Mouse (Mus musculus) cerebellum, adult 18-20 months (tissue): ENCODE measurements around the gene Slc16a2.
"Not testable (repeated sequence)": the region's sequence is repeated elsewhere in the genome, so short reads cannot be mapped to it uniquely, and the experiment has no call there.

ENCODE experiments used
- DNase-seq, 2 experiments: peaks; one replicate each; pipeline ENCODE4 v3.0.0; 2021

The Slc16a2 gene

DNA sequence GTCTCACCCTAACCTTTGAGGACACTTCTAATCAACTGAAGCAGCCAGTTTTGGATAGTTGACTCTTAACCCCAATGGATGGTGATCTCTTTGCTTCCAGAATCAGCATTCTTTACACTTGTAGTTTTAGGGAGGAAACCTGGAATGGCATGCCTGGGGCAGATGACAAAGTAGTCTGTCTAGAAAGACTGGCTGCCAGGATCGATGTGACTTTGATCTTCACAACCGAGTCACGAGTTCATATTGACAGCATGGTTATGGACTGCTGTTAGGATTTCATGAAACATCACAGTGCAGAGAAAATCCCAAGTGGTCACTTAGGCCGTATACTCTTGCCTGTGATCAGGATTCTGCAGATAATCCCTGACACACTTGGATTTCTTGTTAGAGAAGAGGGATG is 88.7 kb downstream of the Slc16a2 start:
- DNase-seq = no peak

DNA sequence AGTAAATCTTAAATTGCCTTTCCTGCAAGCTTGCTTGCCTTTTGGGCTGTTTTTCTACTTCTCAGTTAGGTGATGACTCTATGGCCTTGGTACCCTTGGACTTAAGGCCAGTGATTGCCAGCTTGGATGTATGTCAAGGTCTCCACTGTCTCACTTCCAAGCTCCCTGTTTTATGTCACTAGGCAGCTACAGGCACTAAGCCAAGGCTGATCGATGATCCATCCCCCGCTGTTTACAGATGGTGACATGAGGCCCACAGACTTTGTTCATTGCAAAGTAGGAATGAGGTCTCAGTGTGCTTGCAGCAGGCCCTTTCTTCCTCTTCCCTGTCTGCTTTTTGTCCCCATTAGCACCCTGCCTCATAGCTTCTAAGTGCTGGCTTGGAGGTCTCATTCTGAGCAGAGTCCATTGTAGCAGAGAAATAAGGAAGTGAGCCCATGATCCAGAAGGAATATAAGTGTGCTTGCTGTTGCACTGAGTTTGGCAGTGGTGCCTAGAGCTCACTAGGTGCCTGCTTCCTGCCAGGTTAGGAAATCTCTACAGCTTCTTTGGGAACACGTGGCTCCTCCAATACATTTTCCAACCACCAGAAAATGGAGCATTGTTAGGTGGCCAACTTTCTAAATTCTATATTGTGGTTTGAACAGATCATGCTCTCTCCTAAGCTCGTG is 89.6 kb downstream of the Slc16a2 start:
- DNase-seq = no peak

DNA sequence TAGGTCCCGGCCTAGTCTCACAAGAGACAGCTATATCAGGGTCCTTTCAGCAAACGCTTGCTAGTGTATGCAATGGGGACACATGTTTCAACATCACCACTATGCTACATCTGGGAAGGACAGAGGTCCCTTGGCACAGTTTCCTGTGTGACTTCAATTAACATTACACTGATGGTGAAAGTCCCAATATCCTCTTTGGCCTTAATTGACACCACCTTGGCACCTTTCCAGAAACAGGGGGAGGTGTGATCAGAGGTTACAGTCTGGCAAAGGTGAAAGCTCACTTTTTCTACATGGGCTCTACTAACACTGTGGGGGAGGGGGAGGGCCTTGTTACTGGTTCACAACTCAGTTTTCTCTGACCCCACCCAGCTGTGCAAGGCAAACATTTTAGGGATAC is 99.3 kb downstream of the Slc16a2 start:
- DNase-seq = no peak

DNA sequence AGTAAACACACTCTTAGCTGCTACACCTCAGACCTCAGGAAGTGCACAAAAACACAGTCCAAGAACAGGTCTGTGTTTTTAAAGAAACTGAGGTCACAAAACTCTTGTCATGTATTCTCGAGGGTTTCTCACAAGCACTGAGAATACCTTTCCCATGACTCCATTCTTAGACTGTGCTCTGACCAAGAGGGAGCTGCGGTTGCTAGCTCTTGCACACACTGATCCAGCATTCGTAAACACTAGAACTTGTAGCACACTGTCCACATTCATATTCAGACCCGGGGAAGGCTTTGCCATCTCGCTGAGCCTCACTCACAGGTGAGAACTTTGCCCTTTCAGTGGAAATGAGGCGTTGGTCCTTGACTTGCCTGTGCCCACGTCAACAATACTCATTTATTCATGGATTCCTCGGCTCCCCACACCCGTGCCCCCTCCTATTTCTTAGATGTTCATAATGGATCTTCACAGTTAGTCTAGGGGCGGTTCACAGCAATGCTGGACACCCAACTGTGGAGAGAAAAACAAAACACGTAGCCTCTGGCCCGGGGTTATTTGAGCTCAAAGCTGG is 102.1 kb downstream of the Slc16a2 start:
- no peak for DNase-seq

DNA sequence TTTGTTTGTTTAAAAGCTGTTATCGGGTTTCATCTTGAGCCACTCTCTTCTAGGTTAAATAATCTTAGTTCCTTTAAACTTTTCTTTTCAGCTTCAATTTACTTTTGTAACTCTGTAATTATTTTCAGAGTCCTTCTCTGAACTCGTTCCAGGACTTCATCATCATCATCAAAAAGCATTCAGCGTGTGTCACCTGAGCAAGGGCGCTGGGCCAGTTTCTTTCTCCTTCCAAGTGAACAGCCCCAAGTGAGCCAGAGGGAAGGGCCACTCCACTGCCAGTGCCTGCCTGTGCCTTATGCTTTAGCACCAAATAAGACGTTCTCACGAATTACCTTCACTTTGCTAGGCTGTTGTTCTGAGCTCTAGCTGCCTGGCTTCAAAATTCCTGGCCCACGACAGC is 108.9 kb downstream of the Slc16a2 start:
- no peak for DNase-seq

DNA sequence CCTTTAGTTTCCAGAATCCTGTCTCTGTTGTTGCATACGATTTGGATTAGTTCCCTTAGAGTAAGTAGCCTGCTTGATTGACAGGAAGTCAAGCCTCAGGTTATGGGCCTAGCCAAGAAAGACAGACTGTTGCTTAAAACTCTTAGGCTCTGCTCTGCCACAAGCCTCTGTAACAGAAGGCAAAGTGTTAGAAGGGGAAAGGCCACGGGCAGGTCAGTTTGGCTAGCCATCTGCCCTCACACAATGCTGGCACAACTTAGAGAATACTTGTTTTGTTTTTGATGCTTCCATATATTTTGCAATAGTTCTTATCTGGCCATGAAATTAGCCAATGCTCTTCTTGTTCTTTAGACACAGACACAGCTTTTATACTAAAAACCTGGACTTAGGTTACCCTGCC is 112.1 kb downstream of the Slc16a2 start:
- no peak for DNase-seq

DNA sequence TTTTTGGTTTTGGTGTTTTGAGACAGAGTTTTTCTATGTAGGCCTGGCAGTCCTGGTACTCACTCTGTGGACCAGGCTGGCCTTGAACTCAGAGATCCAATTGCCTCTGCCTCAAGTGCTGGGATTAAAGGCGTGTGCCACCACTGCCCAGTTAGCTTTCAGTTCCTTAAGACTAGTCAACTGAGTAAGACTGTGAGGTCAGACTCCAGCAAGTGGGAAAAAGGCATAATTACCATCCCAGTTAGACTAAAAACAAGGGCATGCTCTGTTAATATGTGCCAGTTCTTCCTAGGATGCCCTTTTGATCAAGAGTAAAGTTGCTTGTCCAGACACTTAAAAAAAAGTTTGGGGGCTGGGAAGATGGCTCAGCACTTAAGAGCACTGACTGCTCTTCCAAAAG is 113.2 kb downstream of the Slc16a2 start:
- no peak for DNase-seq

DNA sequence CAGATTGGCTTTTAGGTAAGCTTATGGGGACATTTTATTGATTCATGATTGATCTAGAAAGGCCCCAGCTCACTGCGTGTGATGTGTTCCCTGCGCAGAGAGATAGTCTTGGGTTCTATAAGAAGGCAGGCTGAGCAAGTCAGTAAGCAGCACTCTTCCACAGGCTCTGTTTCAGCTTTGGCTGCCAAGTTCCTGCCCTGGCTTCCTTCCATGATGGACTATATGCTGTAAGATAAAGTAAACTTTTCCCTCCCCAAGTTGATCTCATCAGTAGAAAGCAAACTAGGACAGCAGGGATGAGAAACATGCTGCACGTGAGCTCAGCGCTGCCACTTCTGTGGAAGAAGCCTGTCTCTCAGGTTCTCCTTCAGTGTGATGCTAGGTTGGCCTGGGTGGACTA is 117.2 kb downstream of the Slc16a2 start:
- no peak for DNase-seq

DNA sequence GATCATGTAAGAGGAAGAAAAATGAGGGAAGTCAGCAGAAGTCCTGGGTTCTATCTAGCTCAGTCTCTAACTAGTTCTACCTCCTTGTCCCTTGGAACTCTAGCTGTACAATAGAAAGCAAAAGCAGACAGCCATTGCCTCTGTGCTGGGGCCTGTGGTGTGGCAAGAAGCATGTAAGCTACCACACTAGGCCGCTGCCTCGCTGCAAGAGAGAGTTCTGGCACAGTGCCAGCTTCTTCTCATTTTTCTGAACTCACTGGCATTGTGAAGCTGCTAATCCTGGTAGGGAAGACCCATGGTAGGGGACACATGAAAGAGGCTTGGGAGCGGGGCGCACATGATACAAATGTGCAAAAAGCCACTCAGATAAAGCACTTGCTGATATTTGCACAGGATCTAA is 117.8 kb downstream of the Slc16a2 start:
- DNase-seq = no peak

DNA sequence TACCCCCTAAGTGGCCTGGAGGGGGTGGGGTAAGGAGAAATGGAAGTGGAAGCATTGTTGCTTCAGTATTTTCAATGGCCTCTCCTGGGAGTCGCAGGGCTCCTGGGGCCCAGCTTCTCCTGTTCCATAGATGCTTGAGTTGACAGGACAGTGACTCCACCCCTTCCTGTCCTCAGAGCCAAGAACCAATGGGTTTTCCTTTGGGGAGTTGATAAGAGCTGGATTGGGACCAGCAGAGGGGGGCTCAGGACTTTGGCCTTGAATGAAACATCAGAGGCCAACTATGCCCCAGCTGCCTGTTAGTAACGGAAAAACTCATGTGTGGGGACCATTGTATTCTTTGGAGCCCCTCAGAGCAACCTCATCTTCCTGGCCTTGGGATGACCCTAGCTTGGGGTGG is 124.0 kb downstream of the Slc16a2 start:
- no peak for DNase-seq

DNA sequence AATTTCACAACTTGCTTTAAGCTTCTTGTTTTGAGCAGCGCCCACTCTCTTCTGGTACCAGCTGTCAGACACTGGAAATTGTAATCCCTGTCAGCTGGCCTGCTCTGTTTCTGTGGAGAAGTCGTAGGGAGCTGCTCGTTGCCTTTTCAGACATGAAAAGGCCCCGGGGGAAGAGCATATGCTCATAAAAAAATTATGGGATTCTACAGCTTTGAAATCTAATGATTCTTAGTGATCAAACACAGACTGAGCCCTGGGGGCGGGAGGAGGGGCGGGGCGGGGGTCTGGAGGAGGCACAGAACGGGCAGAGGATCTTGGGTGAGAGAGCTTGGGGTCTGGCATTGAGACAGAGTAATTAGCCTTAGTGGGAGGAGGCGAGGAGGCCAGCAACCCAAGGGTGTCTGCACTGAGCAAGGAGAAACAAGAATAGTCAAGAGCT is 125.7 kb downstream of the Slc16a2 start:
- no peak for DNase-seq

DNA sequence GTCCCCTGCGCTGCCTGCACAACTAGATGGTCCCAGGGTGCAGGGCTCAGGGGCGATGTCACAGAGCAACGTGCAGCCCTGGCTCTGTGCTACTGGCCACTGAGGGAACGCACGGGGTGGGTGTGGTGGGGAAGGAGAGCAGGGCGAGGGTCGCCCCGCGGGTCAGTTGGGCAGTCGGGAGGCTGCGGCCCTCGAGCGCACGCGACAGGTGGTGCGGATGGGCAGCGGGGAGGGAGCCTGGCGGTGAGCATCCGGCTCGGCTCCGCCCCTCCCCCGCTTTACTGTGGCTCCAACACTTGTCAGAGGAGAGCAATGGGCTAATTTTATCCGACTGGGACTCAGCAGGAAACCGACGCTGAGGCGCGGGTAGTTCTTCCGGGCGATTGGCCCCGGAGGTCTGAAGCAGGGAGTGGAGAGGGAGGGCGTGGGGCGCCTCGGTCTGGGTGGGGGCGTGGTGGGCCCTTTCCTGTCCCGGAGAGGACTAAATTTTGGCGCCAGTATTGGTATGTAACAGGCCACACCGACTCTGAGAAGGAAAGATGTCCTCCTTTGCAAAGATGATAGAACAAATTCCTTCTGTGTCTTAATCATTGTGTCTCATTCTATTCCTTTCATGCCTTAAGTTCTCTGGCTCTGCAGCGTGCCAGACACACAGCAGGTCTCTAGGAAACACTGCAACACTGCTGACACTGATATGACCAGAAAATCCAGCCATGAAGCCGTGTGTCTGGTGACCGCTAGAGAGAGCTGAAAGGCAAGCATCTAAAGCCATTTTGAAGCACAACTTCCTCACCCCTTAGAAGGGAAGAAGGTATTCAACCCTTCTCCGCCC is 126.4 kb downstream of the Slc16a2 start:
- peak; percentile 50 for DNase-seq

DNA sequence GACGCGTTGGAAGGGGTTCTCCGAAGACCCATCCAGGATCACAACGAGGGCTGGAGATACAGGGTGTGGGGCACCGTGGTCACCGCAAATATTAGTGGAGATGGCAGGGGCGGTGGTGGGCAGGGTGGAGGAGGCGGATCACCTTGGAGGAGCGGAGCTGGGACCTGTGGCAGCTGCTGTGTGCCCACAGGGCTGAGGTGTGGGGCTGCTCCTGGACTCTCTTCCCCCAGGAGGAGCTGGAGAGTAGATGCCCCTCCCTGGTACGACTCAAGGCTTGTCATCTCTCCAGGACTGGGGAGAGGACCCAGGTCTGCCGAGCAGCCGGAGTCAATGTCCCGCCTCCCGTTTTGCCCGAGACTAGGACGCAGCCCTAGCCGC is 127.0 kb downstream of the Slc16a2 start:
- peak; percentile 8 to 14 for DNase-seq

DNA sequence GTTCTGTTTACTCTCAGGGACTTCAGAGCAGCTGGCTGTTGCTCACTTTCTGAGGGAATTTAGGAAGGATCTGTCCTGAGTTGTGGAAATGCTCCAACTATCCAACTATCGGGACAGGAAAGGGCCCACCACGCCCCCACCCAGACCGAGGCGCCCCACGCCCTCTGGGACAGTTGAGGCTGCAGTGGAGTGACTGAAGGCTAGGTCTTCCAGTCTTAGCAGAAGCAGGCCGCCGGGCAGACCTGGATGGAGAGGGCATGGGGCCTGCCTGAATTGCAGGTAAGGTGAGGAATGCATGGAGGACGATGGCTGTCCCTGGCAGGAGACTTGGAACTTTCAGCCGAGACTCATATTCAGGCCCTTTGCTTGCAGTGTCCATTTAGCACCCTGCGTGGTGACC is 127.4 kb downstream of the Slc16a2 start:
- DNase-seq = no peak

DNA sequence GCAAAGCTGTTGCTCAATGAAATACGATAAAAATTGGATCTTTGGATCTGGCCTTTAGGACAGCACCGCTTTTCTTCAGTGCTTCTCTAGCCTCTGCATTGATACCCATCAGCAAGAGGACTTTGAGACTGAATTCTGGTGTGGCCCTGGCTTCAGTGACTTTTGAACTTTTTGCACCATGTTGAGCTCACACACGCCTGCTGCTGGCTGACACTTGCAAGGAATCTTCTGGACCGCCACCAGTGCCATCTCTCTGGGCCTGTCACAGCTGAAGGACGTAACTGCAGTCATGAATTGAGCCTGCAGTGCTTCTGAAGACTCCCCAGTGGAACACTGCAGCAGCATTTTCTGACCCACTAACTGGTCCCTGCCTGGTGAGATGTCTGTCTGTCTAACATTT is 128.9 kb downstream of the Slc16a2 start:
- DNase-seq = no peak

DNA sequence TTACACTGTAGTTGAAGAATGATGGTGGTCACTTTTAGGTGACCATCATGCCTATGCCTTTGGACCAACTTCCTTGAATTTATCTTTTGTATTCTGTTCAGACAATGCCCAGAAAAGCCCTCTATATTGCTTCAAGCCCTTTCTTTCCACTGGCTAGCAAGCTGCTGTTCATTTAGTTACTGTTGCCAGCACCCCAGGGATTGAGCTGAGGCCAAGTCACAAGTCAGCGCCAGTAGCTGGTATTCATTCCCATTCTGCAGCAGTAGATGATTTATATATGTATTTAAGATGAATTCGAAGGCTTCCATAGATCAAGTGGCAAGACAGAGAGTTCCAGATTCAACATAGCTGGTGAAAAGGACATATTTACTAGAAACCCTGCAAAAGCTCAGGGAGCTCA is 133.2 kb downstream of the Slc16a2 start:
- peak; percentile 22 for DNase-seq

DNA sequence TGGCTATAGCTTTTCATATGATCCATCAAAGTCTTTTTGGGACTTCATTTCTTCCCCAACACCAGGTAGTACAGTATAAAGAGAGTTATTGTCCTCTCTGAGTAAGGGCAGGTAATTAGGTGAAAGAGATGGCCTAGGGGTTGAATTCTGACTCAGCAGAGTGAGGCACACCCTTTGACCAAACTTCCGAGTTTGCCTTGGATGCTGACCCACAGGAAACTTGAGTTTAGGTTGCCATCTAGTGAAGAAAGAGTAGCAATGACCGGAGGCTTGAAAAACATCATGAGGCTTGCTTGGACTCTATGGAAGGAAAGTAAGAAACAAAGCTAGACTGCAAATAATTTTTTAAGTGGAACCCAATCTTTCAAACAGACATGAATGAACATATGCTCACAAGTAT is 147.1 kb downstream of the Slc16a2 start:
- DNase-seq = no peak

DNA sequence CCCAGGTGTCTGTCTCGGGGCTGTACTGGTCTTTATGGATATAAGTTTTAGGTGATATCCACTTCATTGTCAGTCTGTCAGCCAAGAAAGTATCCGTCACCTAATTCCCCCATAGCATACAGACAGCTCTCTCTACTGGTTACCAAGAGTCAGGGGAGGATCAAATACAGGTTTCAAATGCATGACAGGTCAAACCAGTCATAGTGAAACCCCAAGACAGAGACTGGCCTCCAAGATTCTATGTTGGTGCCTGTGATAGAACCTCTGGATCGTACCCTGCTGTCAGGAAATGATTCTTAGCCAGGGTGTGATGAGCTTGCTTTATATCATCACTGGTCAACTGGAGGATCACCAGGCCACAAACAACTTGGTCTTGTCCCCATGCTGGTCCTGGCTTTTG is 148.0 kb downstream of the Slc16a2 start:
- DNase-seq = no peak

DNA sequence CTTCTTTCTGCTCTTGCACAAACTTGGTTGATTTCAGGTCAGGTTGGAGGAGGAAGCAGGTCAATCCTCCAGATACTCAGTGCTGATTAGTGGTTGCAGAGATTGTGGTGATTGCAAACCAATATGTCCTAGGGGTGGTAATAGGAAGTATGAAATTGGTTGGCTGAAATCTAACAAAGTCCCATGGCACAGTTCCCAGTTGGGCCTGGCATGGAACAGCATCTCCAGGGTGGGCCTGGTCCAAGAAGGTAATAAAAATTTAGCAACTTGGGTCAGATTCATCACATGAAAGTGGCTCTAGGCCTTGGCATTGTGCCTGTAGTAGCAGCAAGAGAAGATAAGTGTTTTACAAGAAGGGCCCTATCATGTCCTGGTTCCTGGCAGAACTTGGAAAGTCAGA is 151.5 kb downstream of the Slc16a2 start:
- DNase-seq = no peak

DNA sequence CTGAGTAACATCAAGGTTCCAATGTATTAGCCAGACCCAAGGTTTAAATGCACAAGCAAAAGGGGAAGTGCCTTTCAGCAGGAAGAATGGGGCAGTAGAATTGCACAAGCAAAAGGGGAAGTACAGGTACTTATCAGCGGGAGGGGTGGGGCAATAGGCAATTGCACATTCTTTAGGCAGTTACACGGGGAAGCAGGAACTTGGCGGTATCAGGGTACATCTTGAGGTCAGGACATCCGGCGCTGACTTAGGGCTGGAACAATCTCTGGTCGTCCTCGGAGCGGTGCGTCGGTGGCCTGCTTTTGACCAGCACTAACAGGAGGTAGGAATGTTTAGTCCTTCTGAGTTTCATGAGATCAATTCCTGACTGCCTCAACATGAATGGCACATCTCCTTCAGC is 157.3 kb downstream of the Slc16a2 start:
- not testable (repeated sequence) for DNase-seq

DNA sequence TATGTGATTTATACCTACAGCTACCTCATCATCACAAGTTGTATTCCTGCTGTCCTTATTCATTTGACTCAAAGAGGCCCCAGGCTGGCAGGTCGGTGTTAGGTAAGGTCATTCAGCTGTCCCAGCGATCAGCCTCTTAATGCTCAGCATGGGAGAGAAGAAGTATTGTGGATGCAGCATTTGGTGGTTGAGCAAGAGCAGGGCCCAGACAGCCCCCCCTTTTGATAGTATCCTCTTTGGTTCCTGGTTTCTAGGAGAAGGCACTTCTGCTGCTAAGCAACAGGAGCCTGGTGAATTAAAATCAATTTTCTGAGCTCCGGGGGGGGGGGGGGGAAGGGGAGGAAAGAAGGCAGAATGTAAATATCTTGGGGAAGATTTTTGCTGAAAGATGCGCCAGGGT is 162.8 kb downstream of the Slc16a2 start:
- no peak for DNase-seq

DNA sequence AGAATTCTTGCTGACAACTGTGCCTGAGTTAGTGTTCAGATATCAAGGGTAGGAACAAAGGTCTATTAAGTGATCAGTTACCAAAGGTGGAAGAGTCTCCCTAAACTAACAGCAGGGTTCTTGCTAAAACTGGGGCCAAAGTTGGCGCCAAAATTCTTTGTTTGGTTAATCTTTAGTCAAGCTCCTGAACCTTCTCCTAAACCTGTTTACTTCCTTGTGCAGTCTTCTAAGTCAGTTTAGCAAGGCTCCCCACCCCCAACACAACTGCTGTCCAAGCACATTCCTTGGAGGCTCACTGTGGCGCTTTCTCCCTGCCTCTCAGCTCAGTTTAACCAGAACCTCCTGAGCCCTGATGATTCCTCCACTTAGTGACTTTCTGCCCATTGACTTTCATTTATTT is 168.8 kb downstream of the Slc16a2 start:
- DNase-seq = no peak

DNA sequence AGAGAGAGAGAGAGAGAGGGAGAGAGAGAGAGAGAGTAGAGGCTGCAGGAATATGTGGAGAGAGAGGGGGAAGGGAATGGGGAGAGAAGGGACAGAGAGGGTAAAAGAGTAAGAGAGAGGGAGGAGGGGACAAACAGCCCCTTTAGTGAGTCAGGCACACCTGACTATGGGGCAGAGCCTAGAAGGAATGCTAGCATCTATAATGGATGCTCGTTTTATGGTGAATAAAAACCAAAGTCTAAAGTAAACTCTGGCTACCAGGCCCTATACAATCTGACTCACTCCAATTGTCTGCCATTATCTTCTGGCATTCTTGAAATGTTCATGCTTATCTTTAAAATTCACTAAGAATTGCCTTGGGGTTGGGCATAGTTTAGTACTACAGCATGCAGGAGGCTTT is 169.7 kb downstream of the Slc16a2 start:
- DNase-seq = no peak
